Mouse (Mus musculus): ENCODE results near the gene B3galt4.

DNA sequence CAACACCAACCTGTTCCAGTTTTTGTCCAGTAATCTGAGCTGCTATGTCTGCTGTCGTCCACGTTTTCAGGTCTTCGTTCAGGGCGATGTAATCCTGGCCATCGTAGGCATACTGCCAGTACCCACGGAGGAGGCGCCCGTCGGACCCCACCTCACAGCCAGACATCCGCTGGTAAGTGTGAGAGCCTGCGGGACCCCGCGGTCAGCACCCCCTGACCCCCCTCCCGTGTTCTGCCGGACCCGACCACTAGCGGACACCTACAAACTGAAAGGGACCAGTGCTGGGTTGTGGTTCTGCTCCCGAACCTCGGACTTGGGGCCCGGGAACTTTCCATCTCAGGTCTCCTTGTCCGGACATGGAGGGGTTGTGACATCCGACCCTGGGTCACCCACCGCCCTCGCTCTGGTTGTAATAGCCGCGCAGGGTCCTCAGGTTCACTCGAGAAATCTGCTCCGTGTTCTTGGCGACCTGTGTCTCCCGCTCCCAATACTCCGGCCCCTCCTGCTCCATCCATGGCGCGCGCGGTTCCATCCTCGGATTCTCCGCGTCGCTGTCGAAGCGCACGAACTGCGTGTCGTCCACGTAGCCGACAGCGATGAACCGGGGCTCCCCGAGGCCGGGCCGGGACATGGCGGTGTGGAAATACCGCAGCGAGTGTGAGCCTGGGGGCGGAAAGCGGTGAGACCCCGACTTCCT is 26.7 kb upstream of the B3galt4 start:
- TF ChIP-seq POLR2A (IDR thresholded peaks at IDR 0.05; ENCODE audit: borderline replicate concordance, extremely low read depth, low read depth, low read length) (no peak), CTCF (IDR thresholded peaks at IDR 0.05; ENCODE audit: insufficient read depth, low read length) (no peak)
